Mouse (Mus musculus) limb, embryonic 10.5 days (tissue): ENCODE measurements around the gene Fads6. TPM values are rescaled to one million over a fixed set of nuclear protein-coding genes. Genes with fewer than 3 reads are reported as not detected.

Experiments
- DNase-seq: peaks from one replicate; pipeline ENCODE4 v3.0.0-alpha.2; 2017; ENCODE audit warnings: low spot score
- H3K27ac ChIP-seq: fragments of 300-500 bp; sonication (generic); 2 replicates; pipeline ENCODE4 v1.5.1; 2016; ENCODE audit warnings: mild to moderate bottlenecking
- H3K27me3 ChIP-seq: fragments of 300-500 bp; sonication (generic); 2 replicates; pipeline ENCODE4 v1.6.1; 2016; ENCODE audit warnings: low read depth, mild to moderate bottlenecking; ENCODE audit not compliant: poor library complexity, severe bottlenecking
- H3K36me3 ChIP-seq: fragments of 300-500 bp; sonication (generic); 2 replicates; pipeline ENCODE4 v1.6.1; 2016; ENCODE audit warnings: mild to moderate bottlenecking, moderate library complexity
- H3K4me1 ChIP-seq: fragments of 300-500 bp; sonication (generic); 2 replicates; pipeline ENCODE4 v1.6.1; 2016
- H3K4me3 ChIP-seq: fragments of 300-500 bp; sonication (generic); 2 replicates; pipeline ENCODE4 v1.5.1; 2016; ENCODE audit warnings: mild to moderate bottlenecking, moderate library complexity
- H3K9me3 ChIP-seq: fragments of 300-500 bp; sonication (generic); replicated peaks from 2 replicates; pipeline ENCODE4 v1.6.1; 2016; ENCODE audit warnings: mild to moderate bottlenecking
- WGBS: fragments of 180-500 bp; shearing (Covaris S2); methylation state at CpG from one replicate; pipeline ENCODE4 v1.1.7; 2016; 5-methylcytosine and 5-hydroxymethylcytosine counted together
- microRNA-seq: library from miRNA; unstranded; fragments of <30 nt; microRNA quantifications from one replicate; pipeline ENCODE4, GENCODE M21; 2017
- polyA plus RNA-seq: library from polyadenylated mRNA; unstranded; fragments of >200 nt; fragmentation: Nextera tagmentation; extraction: Ambion mirVana; gene quantifications from 2 replicates; pipeline ENCODE4 v1.2.1, GENCODE M21; 2016

Fads6 gene
- polyA plus RNA-seq, 1 experiment from 2014 or later, result 0.06 TPM

GRCm38 (mm10) chr11:115234320-115235044 is 63.0 kb downstream of the Fads6 start:
- Histone ChIP-seq H3K9me3 (no peaks in the 10 kb centered on the region), H3K27me3 (peaks cover 81% of the 10 kb centered on the region), H3K27ac (no peak overlapping the region), H3K4me1 (peaks cover 67% of the 10 kb centered on the region), H3K4me3 (no peak overlapping the region), H3K36me3 (0 out of 2 replicates have a peak, but pooled peaks cover 3% of the 10 kb centered on the region)
- 76% methylated on average over 15 of the region's 15 CpGs for WGBS
- DNase-seq, result no peak

- H3K27me3 ChIP-seq, result peaks cover 83% of the 10 kb centered on the region
- H3K9me3 ChIP-seq, result no peaks in the 10 kb centered on the region
- no peak overlapping the region for H3K27ac ChIP-seq
- H3K36me3 ChIP-seq, result 0 out of 2 replicates have a peak, but pooled peaks cover 3% of the 10 kb centered on the region
- DNase-seq, result no peak
- peaks cover 63% of the 10 kb centered on the region for H3K4me1 ChIP-seq
- H3K4me3 ChIP-seq, result no peak overlapping the region
- WGBS, result 46% methylated on average over 20 of the region's 20 CpGs
Observed at GRCm38 (mm10) chr11:115233526-115234290, 63.8 kb downstream of the Fads6 start.

- Histone ChIP-seq H3K4me1 (peaks cover 65% of the 10 kb centered on the region), H3K4me3 (no peak overlapping the region), H3K27ac (no peak overlapping the region), H3K9me3 (no peaks in the 10 kb centered on the region), H3K36me3 (0 out of 2 replicates have a peak, but pooled peaks cover 3% of the 10 kb centered on the region), H3K27me3 (peaks cover 85% of the 10 kb centered on the region)
- 78% methylated on average over 5 of the region's 5 CpGs for WGBS
- no peak for DNase-seq
Observed at GRCm38 (mm10) chr11:115232889-115233288, 64.6 kb downstream of the Fads6 start.

- Histone ChIP-seq H3K9me3 (no peaks in the 10 kb centered on the region), H3K4me1 (peaks cover 75% of the 10 kb centered on the region), H3K36me3 (0 out of 2 replicates have a peak, but pooled peaks cover 3% of the 10 kb centered on the region), H3K27ac (no peak overlapping the region), H3K27me3 (peaks cover 94% of the 10 kb centered on the region), H3K4me3 (no peak overlapping the region)
- 66% methylated on average over 9 of the region's 9 CpGs for WGBS
- DNase-seq, result no peak
Observed at GRCm38 (mm10) chr11:115231924-115232323, 65.5 kb downstream of the Fads6 start.

- no peaks in the 10 kb centered on the region for H3K9me3 ChIP-seq
- H3K36me3 ChIP-seq, result 0 out of 2 replicates have a peak, but pooled peaks cover 3% of the 10 kb centered on the region
- 43% methylated on average over 14 of the region's 14 CpGs for WGBS
- H3K27ac ChIP-seq, result no peak overlapping the region
- H3K4me1 ChIP-seq, result peaks cover 75% of the 10 kb centered on the region
- DNase-seq, result no peak
- H3K27me3 ChIP-seq, result peaks cover 94% of the 10 kb centered on the region
- H3K4me3 ChIP-seq, result no peak overlapping the region
Observed at GRCm38 (mm10) chr11:115231168-115231915, 66.1 kb downstream of the Fads6 start.

Small RNA genes lying within 50 kb of the gene (microRNA-seq; reads per million reads assigned to microRNA genes)
- not detected for gene Gm25837

Other genes with a start within 250 kb of the Fads6 start
- not detected in 2 replicates for gene Cd300ld3, start 249.3 kb downstream of the Fads6 start, polyA plus RNA-seq
- not detected in 2 replicates for gene Cd300e, start 235.5 kb downstream of the Fads6 start, polyA plus RNA-seq
- 0.95 and 1.8 TPM in 2 replicates for gene Rab37, start 206.2 kb downstream of the Fads6 start, polyA plus RNA-seq
- gene Cd300lf, start 163.7 kb downstream of the Fads6 start, polyA plus RNA-seq, result 0.06 TPM in 1 of 2 replicates, not detected in the other
- 30.7 and 32.2 TPM in 2 replicates for gene Slc9a3r1, start 134.3 kb downstream of the Fads6 start, polyA plus RNA-seq
- 9.1 and 9.8 TPM in 2 replicates for gene Tmem104, start 110.2 kb downstream of the Fads6 start, polyA plus RNA-seq
- gene Nat9, start 109.8 kb downstream of the Fads6 start, polyA plus RNA-seq, result 15.6 and 22.7 TPM in 2 replicates
- 0.11 and 0.34 TPM in 2 replicates for gene Grin2c, start 30.4 kb downstream of the Fads6 start, polyA plus RNA-seq
- 18.2 and 19.3 TPM in 2 replicates for gene Fdxr, start 20.6 kb downstream of the Fads6 start, polyA plus RNA-seq
- not detected in 2 replicates for gene Otop2, start 9.5 kb upstream of the Fads6 start, polyA plus RNA-seq
- gene Ush1g, start 24.4 kb upstream of the Fads6 start, polyA plus RNA-seq, result not detected in 2 replicates
- not detected in 2 replicates for gene Otop3, start 37.1 kb upstream of the Fads6 start, polyA plus RNA-seq
- 2.8 and 2.9 TPM in 2 replicates for gene Hid1, start 70.1 kb upstream of the Fads6 start, polyA plus RNA-seq
- 15.2 and 16.4 TPM in 2 replicates for gene Cdr2l, start 84.3 kb upstream of the Fads6 start, polyA plus RNA-seq
- gene Mrpl58, start 106.1 kb upstream of the Fads6 start, polyA plus RNA-seq, result 202 and 220 TPM in 2 replicates
- gene Atp5h, start 122.3 kb upstream of the Fads6 start, polyA plus RNA-seq, result 862 and 900 TPM in 2 replicates
- gene Kctd2, start 122.5 kb upstream of the Fads6 start, polyA plus RNA-seq, result 13.6 and 18.3 TPM in 2 replicates
- 0.18 and 0.26 TPM in 2 replicates for gene Trim80, start 142.9 kb upstream of the Fads6 start, polyA plus RNA-seq
- 0.23 and 0.25 TPM in 2 replicates for gene Slc16a5, start 164.8 kb upstream of the Fads6 start, polyA plus RNA-seq
- gene Armc7, start 178.0 kb upstream of the Fads6 start, polyA plus RNA-seq, result 7.0 and 9.9 TPM in 2 replicates
- 66.2 and 83.5 TPM in 2 replicates for gene Nt5c, start 194.2 kb upstream of the Fads6 start, polyA plus RNA-seq
- 483 and 492 TPM in 2 replicates for gene Jpt1, start 216.7 kb upstream of the Fads6 start, polyA plus RNA-seq
- 1,406 and 1,458 TPM in 2 replicates for gene Sumo2, start 238.6 kb upstream of the Fads6 start, polyA plus RNA-seq